Mouse (Mus musculus): ENCODE measurements around the gene Ero1lb.

DNA sequence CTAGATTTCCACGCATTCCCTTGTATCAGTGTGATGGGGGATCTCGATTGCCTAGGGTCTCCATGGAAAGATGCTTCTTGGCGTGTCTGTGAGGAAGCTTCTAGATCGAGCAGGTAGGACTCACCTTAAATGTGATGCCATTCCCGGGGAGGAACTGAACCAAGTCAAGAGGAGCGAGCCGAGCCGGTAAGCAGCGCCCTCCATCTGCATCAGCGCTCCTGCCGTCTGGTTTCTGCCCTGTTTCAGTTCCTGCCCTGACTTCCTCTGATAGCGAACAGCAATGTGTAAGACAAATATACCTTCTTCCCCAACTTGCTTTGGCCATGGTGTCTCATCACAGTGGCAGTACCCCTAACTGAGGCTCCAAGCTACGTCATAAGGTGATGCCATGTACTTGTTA lies 25.6 kb upstream of the Ero1lb start:
- TF ChIP-seq CTCF (IDR thresholded peaks at IDR 0.05; ENCODE audit: low read depth, low read length) (no peak), POLR2A (IDR thresholded peaks at IDR 0.05; ENCODE audit: borderline replicate concordance, low read depth, low read length) (no peak)
